Mouse (Mus musculus): Measurements from ENCODE around the gene Espnl. TPM values are rescaled to one million over a fixed set of nuclear protein-coding genes. Genes with fewer than 3 reads are reported as not detected.
A peak's percentile ranks its signal among the peaks of the same experiment; 100 is the strongest.

Gene Espnl
- polyA plus RNA-seq, 1 experiment from 2014 or later: 0.08 TPM

DNA sequence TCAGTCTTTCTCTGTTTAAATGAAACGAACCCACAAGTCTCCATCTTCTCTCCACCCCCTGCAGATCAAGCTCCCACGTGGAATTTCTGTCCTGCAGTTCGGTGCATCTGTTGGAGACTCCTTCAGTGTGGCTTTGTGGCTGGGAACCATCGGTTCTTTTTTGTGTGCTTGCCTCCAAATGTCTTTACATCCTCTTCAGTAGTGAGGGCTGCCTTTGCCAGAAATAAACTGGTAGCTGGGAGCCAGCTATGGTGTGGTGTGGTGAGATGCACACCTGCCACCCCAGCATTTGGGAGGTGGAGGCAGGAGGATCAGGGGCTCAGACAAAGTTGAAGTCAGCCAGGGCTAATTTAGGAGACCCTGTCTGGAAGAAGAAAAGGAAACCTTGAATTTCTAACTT is 10.2 kb downstream of the Espnl start:
- Histone ChIP-seq H3K9ac (replicated peaks) (no peak overlapping the region), H3K4me2 (no peak overlapping the region), H3K4me3 (replicated peaks) (no peak overlapping the region), H3K36me3 (no peaks in the 10 kb centered on the region), H3K4me1 (no peaks in the 10 kb centered on the region), H3K27ac (replicated peaks) (no peak overlapping the region), H3K9me3 (replicated peaks) (no peaks in the 10 kb centered on the region), H3K27me3 (replicated peaks) (no peaks in the 10 kb centered on the region)
- 49% methylated on average over 4 of the region's 4 CpGs for WGBS
- no peak for ATAC-seq (ENCODE audit: low FRiP score)

- Histone ChIP-seq H3K9me3 (replicated peaks) (no peaks in the 10 kb centered on the region), H3K4me2 (no peak overlapping the region), H3K36me3 (no peaks in the 10 kb centered on the region)
Observed at GRCm38 (mm10) chr1:91333582-91333981, 11.7 kb downstream of the Espnl start.

DNA sequence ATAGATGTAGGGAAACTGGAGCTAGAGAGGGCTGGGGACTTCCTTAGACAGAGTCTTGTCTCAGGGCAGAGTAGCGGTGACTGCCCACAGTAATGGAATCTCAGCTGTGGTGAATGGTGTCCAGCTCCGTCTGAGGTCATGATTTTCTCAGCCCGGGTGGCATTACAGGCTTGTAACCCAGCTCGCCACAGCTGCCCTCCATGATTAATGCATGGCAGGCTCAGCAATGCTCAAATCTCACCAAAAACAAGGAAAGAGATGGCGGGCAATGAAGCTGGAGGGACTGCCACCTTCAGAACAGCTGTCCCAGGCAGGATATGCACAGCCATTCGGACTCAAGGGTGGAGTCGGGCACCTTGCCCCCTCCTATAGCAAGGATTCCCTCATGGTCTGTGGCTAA is 15.5 kb downstream of the Espnl start:
- Histone ChIP-seq H3K9me3 (replicated peaks) (no peaks in the 10 kb centered on the region), H3K9ac (replicated peaks) (no peak overlapping the region), H3K4me2 (no peak overlapping the region), H3K4me1 (no peaks in the 10 kb centered on the region), H3K27me3 (replicated peaks) (peaks cover 5% of the 10 kb centered on the region; the same call in 1 of the 2 replicates), H3K36me3 (no peaks in the 10 kb centered on the region), H3K27ac (replicated peaks) (no peak overlapping the region), H3K4me3 (replicated peaks) (no peak overlapping the region)
- WGBS: 92% methylated on average over 7 of the region's 7 CpGs
- no peak for ATAC-seq (ENCODE audit: low FRiP score)

More at GRCm38 (mm10) chr1:91333582-91333981, 11.7 kb downstream of the Espnl start:
- H3K9ac ChIP-seq (replicated peaks): no peak overlapping the region
- H3K27ac ChIP-seq (replicated peaks): no peak overlapping the region
- no peak for ATAC-seq (ENCODE audit: low FRiP score)
- no peaks in the 10 kb centered on the region for H3K4me1 ChIP-seq
- H3K4me3 ChIP-seq (replicated peaks): no peak overlapping the region
- H3K27me3 ChIP-seq (replicated peaks): no peaks in the 10 kb centered on the region

- 85% methylated on average over 3 of the region's 3 CpGs for WGBS
- no peak for ATAC-seq (ENCODE audit: low FRiP score)
Observed at GRCm38 (mm10) chr1:91344001-91344400, 22.1 kb downstream of the Espnl start.

DNA sequence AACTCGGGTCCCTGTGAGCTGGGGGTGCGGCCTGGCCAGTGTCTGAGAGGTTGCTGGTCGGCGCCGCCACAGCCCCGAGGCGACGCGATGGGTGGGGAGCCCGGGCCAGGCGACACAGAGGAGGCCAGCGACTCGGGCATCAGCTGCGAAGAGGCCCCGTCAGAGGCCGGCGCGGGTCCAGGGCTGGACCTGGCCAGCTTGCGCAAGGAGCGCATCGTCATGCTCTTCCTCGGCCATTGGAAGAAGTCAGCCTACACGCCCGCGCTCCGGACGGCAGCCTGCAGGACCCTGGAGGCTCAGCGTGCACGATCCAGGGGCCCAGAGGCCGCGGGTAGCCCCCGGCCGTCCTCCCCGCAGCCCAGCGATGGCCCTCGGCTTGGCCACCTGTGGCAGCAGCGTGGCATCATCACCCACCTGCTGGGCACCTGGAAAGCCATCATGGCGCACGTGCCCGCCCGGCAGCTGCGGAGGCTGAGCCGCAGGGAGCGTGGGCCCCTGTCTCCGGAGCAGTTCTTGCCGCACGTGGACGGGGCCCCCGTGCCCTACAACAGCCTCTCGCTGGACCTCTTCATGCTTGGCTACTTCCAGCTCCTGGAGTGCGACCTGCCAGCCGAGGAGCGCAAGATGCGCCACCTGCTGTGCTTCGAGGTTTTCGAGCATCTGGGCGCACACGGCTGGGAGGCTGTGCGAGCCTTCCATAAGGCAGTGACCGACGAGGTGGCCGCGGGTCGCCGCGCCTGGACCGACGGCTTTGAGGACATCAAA is 23.2 kb downstream of the Espnl start:
- peaks cover 18% of the 10 kb centered on the region for H3K4me1 ChIP-seq
- H3K9me3 ChIP-seq (replicated peaks): no peaks in the 10 kb centered on the region
- no peaks in the 10 kb centered on the region for H3K36me3 ChIP-seq
- peak overlapping the region; percentile 39 for H3K4me3 ChIP-seq (replicated peaks)
- H3K27me3 ChIP-seq (replicated peaks): peaks cover 50% of the 10 kb centered on the region
- no peak overlapping the region for H3K27ac ChIP-seq (replicated peaks)
- H3K4me2 ChIP-seq: peak overlapping the region; percentile 79
- 1% methylated on average over 68 of the region's 68 CpGs for WGBS
- ATAC-seq (ENCODE audit: low FRiP score): 0 out of 2 replicates have a peak, but pooled peaks have one; percentile 15
- 0 out of 2 replicates have a peak overlapping the region, but pooled peaks have one; percentile 2 for H3K9ac ChIP-seq (replicated peaks)

More at GRCm38 (mm10) chr1:91344001-91344400, 22.1 kb downstream of the Espnl start:
- no peak overlapping the region for H3K27ac ChIP-seq (replicated peaks)
- no peak overlapping the region for H3K9ac ChIP-seq (replicated peaks)
- no peak overlapping the region for H3K4me2 ChIP-seq
- H3K27me3 ChIP-seq (replicated peaks): peaks cover 50% of the 10 kb centered on the region
- peaks cover 18% of the 10 kb centered on the region for H3K4me1 ChIP-seq
- no peak overlapping the region for H3K4me3 ChIP-seq (replicated peaks)
- no peaks in the 10 kb centered on the region for H3K9me3 ChIP-seq (replicated peaks)
- no peaks in the 10 kb centered on the region for H3K36me3 ChIP-seq

DNA sequence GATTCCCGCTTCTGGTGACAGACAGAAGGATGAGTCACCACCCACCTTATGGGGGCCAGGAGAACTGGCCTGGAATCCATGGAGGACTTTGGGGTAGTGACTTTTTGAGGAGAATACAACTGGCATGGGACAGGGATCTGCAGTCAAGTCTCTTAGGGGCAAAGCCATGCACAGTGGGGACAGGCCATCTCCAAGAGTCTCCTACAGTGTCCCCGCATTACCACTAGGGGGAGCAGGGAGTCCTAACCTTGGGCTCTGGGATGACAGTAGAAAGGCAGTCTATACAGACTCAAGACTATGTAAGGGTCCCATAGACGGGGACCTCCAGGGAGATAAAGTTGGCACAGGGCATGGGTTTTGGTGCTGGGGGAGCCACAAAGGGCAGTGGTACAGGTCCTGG is 25.0 kb downstream of the Espnl start:
- WGBS: 38% methylated on average over 3 of the region's 3 CpGs

GRCm38 (mm10) chr1:91350841-91351240 is 29.0 kb downstream of the Espnl start, which contains the start of gene Klhl30:
Klhl30 (plus strand) TSS chr1:91351016.
- Histone ChIP-seq H3K27me3 (replicated peaks) (peaks cover 10% of the 10 kb centered on the region), H3K9ac (replicated peaks) (no peak within 1 kb of the TSS), H3K4me1 (no peaks in the 10 kb centered on the region), H3K4me2 (no peak within 1 kb of the TSS), H3K36me3 (no peaks in the 10 kb centered on the region), H3K9me3 (replicated peaks) (no peaks in the 10 kb centered on the region), H3K4me3 (replicated peaks) (no peak within 1 kb of the TSS), H3K27ac (replicated peaks) (no peak within 1 kb of the TSS)
- 64% methylated on average over 4 of the region's 4 CpGs for WGBS
- no peak for ATAC-seq (ENCODE audit: low FRiP score)

More for the DNA sequence above, 25.0 kb downstream of the Espnl start:
- H3K27me3 ChIP-seq (replicated peaks): peaks cover 46% of the 10 kb centered on the region
- no peak overlapping the region for H3K4me2 ChIP-seq
- H3K36me3 ChIP-seq: no peaks in the 10 kb centered on the region
- no peak overlapping the region for H3K27ac ChIP-seq (replicated peaks)
- H3K4me1 ChIP-seq: peaks cover 18% of the 10 kb centered on the region
- H3K9me3 ChIP-seq (replicated peaks): no peaks in the 10 kb centered on the region
- H3K9ac ChIP-seq (replicated peaks): no peak overlapping the region
- peak; percentile 60; the same call in 1 of the 2 replicates for ATAC-seq (ENCODE audit: low FRiP score)
- H3K4me3 ChIP-seq (replicated peaks): no peak overlapping the region

GRCm38 (mm10) chr1:91351249-91351648 is 29.4 kb downstream of the Espnl start:
- no peaks in the 10 kb centered on the region for H3K9me3 ChIP-seq (replicated peaks)
- H3K4me1 ChIP-seq: no peaks in the 10 kb centered on the region
- peaks cover 6% of the 10 kb centered on the region for H3K27me3 ChIP-seq (replicated peaks)
- WGBS: 70% methylated on average over 3 of the region's 3 CpGs
- ATAC-seq (ENCODE audit: low FRiP score): no peak
- no peak overlapping the region for H3K4me2 ChIP-seq
- H3K27ac ChIP-seq (replicated peaks): no peak overlapping the region
- no peak overlapping the region for H3K4me3 ChIP-seq (replicated peaks)
- H3K9ac ChIP-seq (replicated peaks): no peak overlapping the region
- no peaks in the 10 kb centered on the region for H3K36me3 ChIP-seq

DNA sequence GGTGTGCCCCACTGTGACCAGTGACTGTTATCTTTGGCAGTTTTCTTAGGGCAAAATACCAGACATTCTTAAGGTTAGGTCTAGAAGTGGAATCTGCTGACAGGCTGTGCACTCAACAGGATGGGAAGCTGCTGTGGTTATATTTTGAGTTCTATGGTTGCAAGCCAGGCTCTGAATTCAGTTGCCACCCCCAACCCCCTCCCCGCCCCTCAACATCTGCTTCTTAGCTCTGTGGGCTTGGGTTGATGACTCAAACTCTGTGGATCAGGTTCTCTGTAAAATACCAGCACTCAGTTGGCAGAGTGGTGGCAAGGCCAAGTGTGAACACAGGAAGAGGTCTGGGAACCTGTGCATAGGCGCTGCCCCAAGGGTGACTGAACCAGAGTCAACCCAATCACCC is 30.4 kb downstream of the Espnl start:
- Histone ChIP-seq H3K9ac (replicated peaks) (no peak overlapping the region), H3K4me1 (no peaks in the 10 kb centered on the region), H3K27me3 (replicated peaks) (no peaks in the 10 kb centered on the region), H3K36me3 (no peaks in the 10 kb centered on the region), H3K9me3 (replicated peaks) (no peaks in the 10 kb centered on the region), H3K4me2 (no peak overlapping the region), H3K27ac (replicated peaks) (no peak overlapping the region), H3K4me3 (replicated peaks) (no peak overlapping the region)
- WGBS: 93% methylated on average over 2 of the region's 2 CpGs
- no peak for ATAC-seq (ENCODE audit: low FRiP score)

DNA sequence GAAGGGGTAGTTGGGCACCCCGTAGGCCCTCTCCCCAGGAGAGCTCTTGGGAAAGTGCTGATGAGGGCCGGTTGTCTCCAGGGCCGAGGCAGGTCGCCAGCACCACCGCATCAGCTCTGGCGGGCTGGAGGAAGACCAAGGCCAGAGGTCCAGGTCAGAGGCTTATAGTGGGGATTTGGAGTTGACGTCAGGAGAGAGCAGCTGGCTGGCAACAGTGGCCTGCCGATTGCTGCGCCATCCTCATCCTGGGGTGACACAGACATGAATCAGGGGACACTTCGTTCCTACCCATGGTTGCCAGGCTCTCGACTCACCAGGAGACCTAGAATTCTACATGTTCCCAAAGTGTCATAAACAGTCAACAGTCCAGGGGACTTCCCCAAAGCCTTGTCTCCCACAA is 34.2 kb downstream of the Espnl start:
- H3K27ac ChIP-seq (replicated peaks): no peak overlapping the region
- no peak overlapping the region for H3K9ac ChIP-seq (replicated peaks)
- no peaks in the 10 kb centered on the region for H3K4me1 ChIP-seq
- ATAC-seq (ENCODE audit: low FRiP score): no peak
- 86% methylated on average over 11 of the region's 11 CpGs for WGBS
- no peak overlapping the region for H3K4me2 ChIP-seq
- H3K4me3 ChIP-seq (replicated peaks): no peak overlapping the region
- H3K36me3 ChIP-seq: no peaks in the 10 kb centered on the region
- H3K27me3 ChIP-seq (replicated peaks): no peaks in the 10 kb centered on the region
- no peaks in the 10 kb centered on the region for H3K9me3 ChIP-seq (replicated peaks)

- Histone ChIP-seq H3K27me3 (replicated peaks) (peaks cover 16% of the 10 kb centered on the region), H3K36me3 (no peaks in the 10 kb centered on the region), H3K4me2 (no peak overlapping the region), H3K27ac (replicated peaks) (no peak overlapping the region), H3K9me3 (replicated peaks) (no peaks in the 10 kb centered on the region), H3K9ac (replicated peaks) (no peak overlapping the region), H3K4me3 (replicated peaks) (no peak overlapping the region), H3K4me1 (peaks cover 10% of the 10 kb centered on the region)
- WGBS: 82% methylated on average over 5 of the region's 5 CpGs
- ATAC-seq (ENCODE audit: low FRiP score): no peak
Observed at GRCm38 (mm10) chr1:91362113-91362512, 40.2 kb downstream of the Espnl start.

DNA sequence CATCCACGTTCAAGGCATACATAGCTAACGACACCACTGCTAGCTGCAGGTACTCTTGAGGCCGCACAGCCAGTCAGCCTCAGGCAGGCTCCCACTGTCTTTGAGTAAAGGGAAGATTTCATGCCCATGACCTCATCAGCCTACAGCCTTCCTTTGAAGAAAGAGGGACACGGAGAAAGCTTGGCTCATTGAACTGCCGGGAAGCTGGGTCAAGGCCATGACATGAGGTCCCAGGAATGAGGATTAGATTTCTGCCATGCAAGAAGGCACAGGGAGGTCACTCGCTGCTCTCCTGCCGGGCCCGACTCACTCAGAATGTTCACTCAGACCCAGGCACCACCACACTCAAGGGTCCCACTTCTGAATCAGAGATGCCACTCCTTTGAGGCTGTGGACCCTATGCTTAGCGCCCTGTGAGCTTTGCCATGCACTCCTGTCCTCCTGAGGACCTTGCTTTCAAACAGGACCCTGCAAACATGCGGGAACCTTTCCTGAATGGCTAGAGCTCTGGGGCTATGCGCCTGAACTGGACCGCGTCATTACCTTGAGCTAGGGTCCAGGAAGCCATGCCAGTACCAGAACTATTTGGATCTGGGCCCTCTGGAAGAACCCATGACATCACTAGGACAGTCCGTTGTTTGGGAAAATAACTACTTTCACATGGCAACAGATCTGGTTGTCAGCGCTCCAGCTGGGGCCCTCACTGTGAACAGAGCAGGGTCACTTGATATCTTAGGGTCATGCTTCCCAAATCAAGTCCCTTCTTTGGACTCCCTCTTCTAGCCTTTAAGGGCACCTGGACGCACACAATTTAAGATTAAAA is 43.2 kb downstream of the Espnl start:
- Histone ChIP-seq H3K9ac (replicated peaks) (no peak overlapping the region), H3K4me2 (no peak overlapping the region), H3K4me1 (peaks cover 10% of the 10 kb centered on the region), H3K9me3 (replicated peaks) (no peaks in the 10 kb centered on the region), H3K4me3 (replicated peaks) (no peak overlapping the region), H3K27ac (replicated peaks) (no peak overlapping the region), H3K27me3 (replicated peaks) (peaks cover 22% of the 10 kb centered on the region), H3K36me3 (no peaks in the 10 kb centered on the region)
- 95% methylated on average over 16 of the region's 16 CpGs for WGBS
- ATAC-seq (ENCODE audit: low FRiP score): no peak
